Mouse (Mus musculus): ENCODE measurements at regions not wholly inside any gene's neighbourhood (a gene's known extent, or its start where the extent isn't known, plus 50 kb on each side); places are given as distances from the start of the nearest gene placed in this dataset.

- no peak for TF ChIP-seq POLR2A (IDR thresholded peaks at IDR 0.05; ENCODE audit: insufficient read length, low read depth)
- TF ChIP-seq MAX (IDR thresholded peaks at IDR 0.05; ENCODE audit: low read depth), result no peak
- TF ChIP-seq USF1 (IDR thresholded peaks at IDR 0.05; ENCODE audit: low read depth), result no peak
- no peak for TF ChIP-seq MYOG (IDR thresholded peaks at IDR 0.05; ENCODE audit: control insufficient read depth in 1 of 3, insufficient read depth in 1 of 3, insufficient read length in 2 of 3, low read depth in 2 of 3)
- TF ChIP-seq E2F4 (IDR thresholded peaks at IDR 0.05; ENCODE audit: insufficient read depth), result no peak
- TF ChIP-seq CEBPB (IDR thresholded peaks at IDR 0.05; ENCODE audit: insufficient read depth, poor library complexity, severe bottlenecking), result no peak
- TF ChIP-seq TCF12 (IDR thresholded peaks at IDR 0.05; ENCODE audit: insufficient read depth, poor library complexity, severe bottlenecking), result no peak
- no peak for TF ChIP-seq MYOD1 (IDR thresholded peaks at IDR 0.05; ENCODE audit: control insufficient read depth in 1 of 3, insufficient read length in 2 of 3, low read depth in 2 of 3)
- TF ChIP-seq POLR2AphosphoS2 (IDR thresholded peaks at IDR 0.05; ENCODE audit: insufficient read length, low read depth), result no peak
- no peak for TF ChIP-seq SRF (IDR thresholded peaks at IDR 0.05; ENCODE audit: control insufficient read depth, insufficient read length, low read depth)
- no peak for TF ChIP-seq REST (IDR thresholded peaks at IDR 0.05; ENCODE audit: insufficient read depth, insufficient read length)
- TF ChIP-seq TCF3 (IDR thresholded peaks at IDR 0.05; ENCODE audit: insufficient read length, low read depth), result no peak
These were observed 117.0 kb downstream of the Setd4 start for GRCm38 (mm10) chr16:93486646-93487550.
